Mouse (Mus musculus) embryonic stem cell, embryonic (primary cell): Measurements from ENCODE around the gene Tgm1.

Experiments
- CTCF ChIA-PET, 4 experiments: fragments of 300-600 bp in 2 of 4; fragments of 350-600 bp in 2 of 4; sonication (Branson Sonifier 250); formaldehyde crosslinking; loops; one replicate each; lab custom pipeline; 2022; ENCODE audit warnings: inconsistent platforms in 2 of 4; lab: Charles Lee
- POLR2A ChIA-PET, 4 experiments: fragments of 300-600 bp in 2 of 4; fragments of 350-600 bp in 2 of 4; sonication (Branson Sonifier 250); formaldehyde crosslinking; loops; one replicate each; lab custom pipeline; 2022; ENCODE audit warnings: antibody characterized with exemption in 4 of 4, inconsistent platforms in 1 of 4; lab: Charles Lee

Tgm1 gene

GRCm38 (mm10) chr14:55735334-55735733 lies 21.6 kb upstream of the Tgm1 start:
- POLR2A ChIA-PET = interaction anchor here in 3 of 4 experiments (0.7 to 4.9 kb wide), 22 partner anchors 7 to 175 kb away, joined by 3 to 61 read pairs (median 4); partner anchors contain the start of genes Rabggta (in 3 of the 3), Psme2 (in 2 of the 3), Rnf31 (in 2 of the 3) and Tinf2 (in 2 of the 3)
- CTCF ChIA-PET = interaction anchor here in 3 of 4 experiments (0.6 to 2.9 kb wide), 6 partner anchors 8 to 182 kb away, joined by 3 to 14 read pairs (median 4); no protein-coding TSS in a partner anchor

DNA sequence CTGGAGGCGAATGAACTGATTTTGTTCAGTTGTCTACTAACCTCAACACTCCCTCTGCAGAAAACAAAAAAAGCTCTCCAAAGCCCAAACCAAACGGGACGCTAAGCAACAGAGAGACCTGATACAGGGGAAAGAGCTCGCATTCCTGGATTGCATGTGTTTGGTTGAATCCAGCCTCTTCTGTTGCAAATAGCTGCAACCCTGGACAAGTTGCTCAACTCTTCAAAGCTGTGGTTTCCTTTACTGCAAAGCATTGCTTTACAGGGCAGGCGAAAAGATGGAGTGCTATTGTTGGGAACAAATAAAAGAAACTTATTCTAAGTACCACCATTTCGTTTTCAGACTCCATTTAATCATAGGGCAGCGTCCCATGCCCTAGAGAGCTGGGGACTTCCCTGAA lies 21.1 kb upstream of the Tgm1 start:
- ChIA-PET POLR2A (interaction anchor here in 3 of 4 experiments (0.7 to 4.9 kb wide), 22 partner anchors 8 to 174 kb away, joined by 3 to 61 read pairs (median 4); partner anchors contain the start of genes Rabggta (in 3 of the 3), Psme2 (in 2 of the 3), Rnf31 (in 2 of the 3) and Tinf2 (in 2 of the 3)), CTCF (interaction anchor here in 3 of 4 experiments (0.6 to 2.9 kb wide), 6 partner anchors 9 to 181 kb away, joined by 3 to 14 read pairs (median 4); no protein-coding TSS in a partner anchor)

DNA sequence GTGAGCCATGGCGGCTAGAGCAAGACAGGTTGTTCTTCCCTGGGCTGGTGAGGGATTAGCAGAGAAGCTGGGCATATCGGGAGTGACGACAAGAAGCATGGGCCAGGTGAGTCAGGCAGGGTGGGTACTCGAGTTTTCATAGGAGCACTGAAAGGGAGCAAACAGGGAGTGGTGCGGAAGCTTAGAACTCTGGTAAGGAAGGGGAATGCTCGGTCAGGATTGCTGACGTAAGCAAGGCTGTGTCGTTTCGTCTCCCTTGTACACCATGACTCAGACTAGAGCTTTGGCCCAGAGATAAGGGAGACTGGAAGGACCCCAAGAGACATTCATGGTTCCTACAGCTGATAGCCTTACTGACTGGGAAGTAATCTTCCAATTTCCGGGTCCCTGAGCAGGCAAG lies 20.2 kb upstream of the Tgm1 start:
- ChIA-PET CTCF (interaction anchor here in 2 of 4 experiments (0.8 to 2.9 kb wide), 5 partner anchors 10 to 421 kb away, joined by 3 to 14 read pairs (median 3); partner anchors contain the start of genes Dhrs1 (in 1 of the 2), Nop9 (in 1 of the 2) and Tinf2 (in 1 of the 2)), POLR2A (interaction anchor here in 3 of 4 experiments (1.1 to 4.9 kb wide), 13 partner anchors 9 to 173 kb away, joined by 3 to 61 read pairs (median 7); partner anchors contain the start of genes Rabggta (in 3 of the 3), A730061H03Rik (in 1 of the 3), Gmpr2 (in 1 of the 3) and Mdp1 (in 1 of the 3))

- POLR2A ChIA-PET = interaction anchor here (0.6 to 3.8 kb wide), 9 partner anchors 9 to 1021 kb away, joined by 3 to 26 read pairs (median 3); partner anchors contain the start of genes Rabggta (in 3 of the 4), Mphosph8 (in 1 of the 4) and Tinf2 (in 1 of the 4)
- CTCF ChIA-PET = interaction anchor here in 3 of 4 experiments (0.8 to 1.8 kb wide), 6 partner anchors 8 to 58 kb away, joined by 3 to 6 read pairs (median 4); partner anchors contain the start of genes Rabggta (in 2 of the 3), Dhrs1 (in 1 of the 3), Nedd8 (in 1 of the 3) and Nop9 (in 1 of the 3)
These were observed 16.9 kb upstream of the Tgm1 start for GRCm38 (mm10) chr14:55730531-55731032.

DNA sequence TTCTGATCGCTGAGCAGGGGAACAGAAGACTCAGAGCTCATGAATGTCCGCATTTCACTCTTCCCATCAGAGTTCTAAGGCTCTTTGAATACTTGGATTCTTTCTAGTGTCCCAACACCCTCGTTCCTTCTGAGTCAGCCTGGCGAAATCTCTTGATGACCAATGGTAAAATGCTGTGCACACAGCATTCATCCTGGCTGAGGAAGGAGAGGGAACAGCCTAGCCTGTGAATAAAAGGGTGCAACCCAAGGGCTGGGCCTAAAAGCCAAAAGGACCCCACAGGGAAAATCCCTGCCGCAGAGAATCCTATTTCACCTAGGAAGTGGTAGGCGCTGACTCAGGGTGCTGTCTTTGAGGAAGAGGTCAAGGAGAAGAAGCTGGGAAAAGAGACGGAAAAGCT lies 16.4 kb upstream of the Tgm1 start:
- ChIA-PET CTCF (interaction anchor here in 2 of 4 experiments (0.8 to 1.8 kb wide), 4 partner anchors 8 to 16 kb away, joined by 3 to 5 read pairs (median 4); partner anchors contain the start of genes Dhrs1 (in 1 of the 2), Nop9 (in 1 of the 2) and Rabggta (in 1 of the 2)), POLR2A (interaction anchor here in 3 of 4 experiments (0.6 to 3.8 kb wide), 8 partner anchors 9 to 1022 kb away, joined by 3 to 26 read pairs (median 4); partner anchors contain the start of genes Rabggta (in 2 of the 3) and Tinf2 (in 1 of the 3))

- ChIA-PET CTCF (interaction anchor here in 2 of 4 experiments (0.6 to 1.6 kb wide), 2 partner anchors 15 to 579 kb away, joined by 3 to 4 read pairs; no protein-coding TSS in a partner anchor), POLR2A (interaction anchor here in 3 of 4 experiments (0.6 to 3.8 kb wide), 5 partner anchors 8 to 84 kb away, joined by 3 to 26 read pairs (median 3); partner anchors contain the start of genes Gmpr2 (in 1 of the 3), Nedd8 (in 1 of the 3), Rabggta (in 1 of the 3) and Tm9sf1 (in 1 of the 3))
These were observed 14.4 kb upstream of the Tgm1 start for GRCm38 (mm10) chr14:55727889-55728685.

DNA sequence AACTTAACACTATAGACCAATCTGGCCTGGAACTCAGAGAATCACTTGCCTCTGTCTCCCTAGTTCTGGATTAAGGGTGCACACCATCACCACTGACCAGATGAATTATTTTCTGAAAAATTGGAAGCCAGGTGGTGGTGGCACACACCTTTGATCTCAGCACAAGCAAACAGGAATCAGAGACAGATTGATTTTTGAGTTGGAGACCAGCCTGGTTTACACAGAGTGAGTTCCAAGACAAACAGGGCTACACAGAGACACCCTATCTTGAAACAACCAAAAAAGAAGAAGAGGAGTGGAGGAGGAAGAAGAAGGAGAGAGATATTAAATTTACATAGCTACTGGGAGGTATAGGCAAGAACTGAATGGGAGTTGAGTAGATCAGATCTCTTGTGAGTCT lies 12.5 kb upstream of the Tgm1 start:
- POLR2A ChIA-PET = interaction anchor here in 2 of 4 experiments (0.6 to 1.1 kb wide), 3 partner anchors 9 to 172 kb away, joined by 3 to 4 read pairs (median 3); partner anchors contain the start of genes Gmpr2 (in 1 of the 2) and Nedd8 (in 1 of the 2)
- CTCF ChIA-PET = interaction anchor here in 2 of 4 experiments (0.7 to 1.1 kb wide), 2 partner anchors 18 kb away, joined by 3 read pairs; no protein-coding TSS in a partner anchor

DNA sequence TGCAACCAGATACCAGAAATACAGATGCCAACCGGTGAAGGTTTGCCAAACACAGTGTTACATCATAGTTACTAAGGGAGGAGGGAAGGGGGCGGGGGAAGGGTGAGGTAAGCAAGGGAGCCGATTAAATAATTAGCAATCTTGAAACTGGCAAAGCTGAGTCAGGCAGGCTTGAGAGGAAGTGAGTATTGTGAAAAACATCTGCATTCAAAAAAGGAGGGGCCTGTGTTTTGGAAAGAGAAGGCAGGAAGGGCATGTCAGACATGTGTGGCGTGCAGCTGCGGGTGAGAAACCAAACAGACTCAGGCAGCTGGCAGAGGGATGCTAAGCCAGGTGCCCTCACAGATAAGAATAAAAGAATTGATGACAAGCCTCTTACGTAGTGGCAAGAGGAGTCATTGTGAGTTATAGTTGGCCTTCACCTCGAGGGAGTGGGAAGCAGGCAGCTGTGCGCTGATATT lies 10.7 kb upstream of the Tgm1 start:
- ChIA-PET POLR2A (interaction anchor here in 2 of 4 experiments (0.8 to 12.1 kb wide), 10 partner anchors 10 to 64 kb away, joined by 3 to 268 read pairs (median 5); partner anchors contain the start of genes Gmpr2 (in 2 of the 2), Nedd8 (in 2 of the 2), Mdp1 (in 1 of the 2) and Tgm1 (in 1 of the 2)), CTCF (interaction anchor here in 2 of 4 experiments (0.6 to 0.9 kb wide), 2 partner anchors 10 kb away, joined by 3 to 4 read pairs; no protein-coding TSS in a partner anchor)

GRCm38 (mm10) chr14:55723433-55723832 lies 9.7 kb upstream of the Tgm1 start:
- ChIA-PET POLR2A (interaction anchor here in 3 of 4 experiments (0.6 to 12.1 kb wide), 12 partner anchors 11 to 106 kb away, joined by 3 to 268 read pairs (median 30); partner anchors contain the start of genes Tgm1 (in 3 of the 3), Gmpr2 (in 2 of the 3), Nedd8 (in 2 of the 3) and Tinf2 (in 1 of the 3)), CTCF (interaction anchor here (0.5 to 1.6 kb wide), 12 partner anchors 13 to 169 kb away, joined by 3 to 5 read pairs (median 3); partner anchors contain the start of genes Mdp1 (in 2 of the 4), Tinf2 (in 2 of the 4) and Gm49378 (in 1 of the 4))

DNA sequence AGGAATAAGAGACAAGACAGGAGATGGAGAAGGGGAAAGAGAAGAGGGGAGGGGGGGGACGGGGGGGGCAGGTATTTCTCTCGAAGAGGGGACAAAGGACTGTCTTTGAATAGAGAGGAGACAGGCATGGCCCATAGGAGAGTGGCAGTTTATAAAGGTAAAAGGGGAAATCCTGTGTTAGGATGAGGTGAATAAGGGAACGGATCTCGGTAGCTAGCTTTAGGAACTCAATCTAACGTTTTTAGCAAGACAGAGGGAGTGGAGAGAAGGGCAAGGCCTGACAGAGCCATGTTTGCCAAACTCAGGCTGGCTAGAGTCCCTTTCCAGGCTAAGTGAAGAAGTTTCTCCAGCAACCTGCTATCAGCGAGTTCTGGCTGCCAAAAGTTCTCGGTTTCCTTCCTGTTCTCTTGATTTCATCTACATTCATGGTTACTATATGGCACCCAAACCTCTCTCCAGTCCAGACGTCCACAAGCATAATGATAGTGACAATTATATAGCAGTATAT lies 8.8 kb upstream of the Tgm1 start:
- CTCF ChIA-PET = interaction anchor here (0.5 to 2.2 kb wide), 26 partner anchors 8 to 596 kb away, joined by 3 to 21 read pairs (median 3); partner anchors contain the start of genes Mdp1 (in 3 of the 4), A730061H03Rik (in 1 of the 4), Dcaf11 (in 1 of the 4) and Dhrs1 (in 1 of the 4)
- POLR2A ChIA-PET = interaction anchor here (0.6 to 12.1 kb wide), 54 partner anchors 7 to 1790 kb away, joined by 3 to 268 read pairs (median 6); partner anchors contain the start of genes Tgm1 (in 4 of the 4), Gmpr2 (in 2 of the 4), Nedd8 (in 2 of the 4) and Rec8 (in 2 of the 4)

DNA sequence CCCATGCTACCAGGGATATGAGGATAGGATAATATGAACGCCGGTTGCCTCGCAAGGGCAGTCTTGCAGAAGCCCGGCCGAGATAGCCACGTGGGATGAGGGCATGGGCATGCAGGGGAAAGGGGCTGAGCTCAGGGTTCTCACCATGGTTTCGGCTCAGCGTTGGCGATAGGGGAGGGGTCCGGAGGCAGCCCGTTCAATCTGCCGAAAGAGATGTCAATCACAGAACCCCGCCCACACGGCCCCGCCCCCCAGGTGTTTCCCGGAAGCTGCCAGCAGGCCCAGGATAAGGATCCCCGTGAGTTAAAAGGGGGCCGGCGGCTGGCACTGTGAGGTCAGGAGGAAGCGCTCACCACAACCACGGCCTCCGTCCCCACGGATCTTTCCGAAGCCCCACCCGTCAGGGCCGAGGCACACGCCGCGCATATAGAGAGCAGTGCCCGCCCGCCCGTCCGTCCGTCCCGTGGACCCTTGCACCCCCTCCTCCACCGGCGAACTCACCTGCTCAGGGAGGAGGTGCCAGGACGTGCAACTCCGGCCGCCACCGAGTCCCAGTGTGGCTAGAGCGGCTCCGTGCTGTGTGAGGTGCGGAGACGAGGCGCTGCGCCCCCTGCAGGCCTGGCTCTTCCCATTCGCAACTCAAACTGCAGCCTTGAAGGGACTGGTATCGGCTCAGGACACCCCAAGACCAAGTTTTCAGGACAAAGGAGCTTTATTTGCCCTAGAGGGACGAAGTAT lies 8.1 kb upstream of the Tgm1 start, which contains the start of gene Rabggta:
Gene Rabggta, minus strand, starts transcription at position 564 of the 738 bp plus-strand sequence.
- POLR2A ChIA-PET = interaction anchor here (0.6 to 12.1 kb wide), 104 partner anchors 8 to 1790 kb away, joined by 3 to 268 read pairs (median 4); partner anchors contain the start of genes Tgm1 (in 4 of the 4), A730061H03Rik (in 3 of the 4), Gmpr2 (in 3 of the 4) and Nedd8 (in 3 of the 4)

GRCm38 (mm10) chr14:55721076-55721475 lies 7.3 kb upstream of the Tgm1 start:
- POLR2A ChIA-PET = interaction anchor here (0.6 to 12.1 kb wide), 95 partner anchors 8 to 808 kb away, joined by 3 to 268 read pairs (median 4); partner anchors contain the start of genes A730061H03Rik (in 4 of the 4), Gmpr2 (in 3 of the 4), Nedd8 (in 3 of the 4) and Tgm1 (in 3 of the 4)
- CTCF ChIA-PET = interaction anchor here (0.5 to 2.2 kb wide), 32 partner anchors 9 to 796 kb away, joined by 3 to 21 read pairs (median 4); partner anchors contain the start of genes Mdp1 (in 3 of the 4), A730061H03Rik (in 2 of the 4), Dcaf11 (in 1 of the 4) and Dhrs1 (in 1 of the 4)

More for the DNA sequence above, 8.1 kb upstream of the Tgm1 start, which contains the start of gene Rabggta:
- CTCF ChIA-PET = interaction anchor here (0.6 to 2.2 kb wide), 35 partner anchors 8 to 574 kb away, joined by 3 to 21 read pairs (median 4); partner anchors contain the start of genes Mdp1 (in 4 of the 4), A730061H03Rik (in 2 of the 4), Dcaf11 (in 1 of the 4) and Dhrs1 (in 1 of the 4)

GRCm38 (mm10) chr14:55720666-55721065 lies 6.9 kb upstream of the Tgm1 start:
- CTCF ChIA-PET = interaction anchor here (0.5 to 2.2 kb wide), 16 partner anchors 9 to 796 kb away, joined by 3 to 21 read pairs (median 5); partner anchors contain the start of genes Dhrs1 (in 1 of the 4), Dhrs4 (in 1 of the 4), Gmpr2 (in 1 of the 4) and Ltb4r2 (in 1 of the 4)
- POLR2A ChIA-PET = interaction anchor here (0.6 to 12.1 kb wide), 57 partner anchors 9 to 808 kb away, joined by 3 to 268 read pairs (median 5); partner anchors contain the start of genes A730061H03Rik (in 3 of the 4), Gmpr2 (in 3 of the 4), Nedd8 (in 3 of the 4) and Ltb4r2 (in 2 of the 4)

DNA sequence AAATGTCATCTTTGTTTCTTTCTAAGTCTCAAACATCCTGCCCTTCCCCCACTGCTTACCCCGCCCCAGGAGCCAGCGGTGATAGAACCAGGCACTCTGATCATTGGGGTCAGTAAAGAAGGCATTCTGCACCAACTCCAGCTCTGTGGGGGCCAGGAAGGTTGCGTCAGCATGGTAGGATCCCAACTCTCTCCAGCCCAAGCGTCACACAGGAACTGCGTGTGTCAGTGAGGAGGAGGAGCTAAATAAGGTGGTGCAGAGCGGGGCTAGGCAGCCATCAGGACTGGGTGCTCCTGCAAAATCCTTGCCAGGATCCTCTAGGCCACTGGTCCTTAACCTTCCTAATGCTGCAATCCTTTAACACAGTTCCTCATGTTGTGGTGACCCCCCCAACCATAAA lies 6.0 kb upstream of the Tgm1 start:
- POLR2A ChIA-PET = interaction anchor here (0.5 to 12.1 kb wide), 35 partner anchors 10 to 241 kb away, joined by 3 to 268 read pairs (median 5); partner anchors contain the start of genes Gmpr2 (in 3 of the 4), Nedd8 (in 3 of the 4), Psme2 (in 2 of the 4) and Rnf31 (in 2 of the 4)
- CTCF ChIA-PET = interaction anchor here in 3 of 4 experiments (0.6 to 1.7 kb wide), 5 partner anchors 16 to 121 kb away, joined by 3 to 4 read pairs (median 4); partner anchors contain the start of genes Dhrs1 (in 1 of the 3), Mdp1 (in 1 of the 3) and Nop9 (in 1 of the 3)
